Mouse (Mus musculus) midbrain, embryonic 14.5 days (tissue): ENCODE data around the gene Zfp704. TPM values are rescaled to one million over a fixed set of nuclear protein-coding genes. Genes with fewer than 3 reads are reported as not detected.

Experiments
- ATAC-seq: fragments of 200-750 bp; cut with Nextera tagmentation; 2 replicates; pipeline ENCODE4 v1.8.0; 2017; ENCODE audit warnings: moderate number of reproducible peaks, moderate library complexity; ENCODE audit not compliant: low FRiP score, low TSS enrichment
- DNase-seq: peaks from one replicate; pipeline ENCODE4 v3.0.0-alpha.2; 2015
- H3K27ac ChIP-seq: fragments of 300-500 bp; sonication (generic); replicated peaks from 2 replicates; pipeline ENCODE4 v1.5.1; 2014; ENCODE audit warnings: mild to moderate bottlenecking, low read depth, low read length, moderate library complexity
- H3K27me3 ChIP-seq: fragments of 300-500 bp; sonication (generic); 2 replicates; pipeline ENCODE4 v1.6.1; 2014; ENCODE audit warnings: low read length, control low read depth, mixed read lengths; ENCODE audit not compliant: control insufficient read depth, insufficient read depth
- H3K36me3 ChIP-seq: fragments of 300-500 bp; sonication (generic); 2 replicates; pipeline ENCODE4 v1.6.1; 2014; ENCODE audit warnings: low read length, control low read depth; ENCODE audit not compliant: control insufficient read depth, insufficient read depth
- H3K4me1 ChIP-seq: fragments of 300-500 bp; sonication (generic); 2 replicates; pipeline ENCODE4 v1.6.1; 2014; ENCODE audit warnings: mild to moderate bottlenecking, antibody characterized with exemption, low read length, control low read depth; ENCODE audit not compliant: control insufficient read depth, insufficient read depth
- H3K4me2 ChIP-seq: fragments of 300-500 bp; sonication (generic); 2 replicates; pipeline ENCODE4 v1.6.1; 2014; ENCODE audit warnings: mild to moderate bottlenecking, low read length, moderate library complexity
- H3K4me3 ChIP-seq: fragments of 300-500 bp; sonication (generic); replicated peaks from 2 replicates; pipeline ENCODE4 v1.5.1; 2014; ENCODE audit warnings: low read depth, low read length
- H3K9ac ChIP-seq: fragments of 300-500 bp; sonication (generic); replicated peaks from 2 replicates; pipeline ENCODE4 v1.6.1; 2014; ENCODE audit warnings: mild to moderate bottlenecking, low read length, moderate library complexity
- H3K9me3 ChIP-seq: fragments of 300-500 bp; sonication (generic); 2 replicates; pipeline ENCODE4 v1.6.1; 2016; ENCODE audit warnings: low read length, control low read depth, mixed read lengths; ENCODE audit not compliant: control insufficient read depth
- WGBS: fragments of 180-500 bp; shearing (Covaris S2); extraction: QIAGEN DNeasy Blood & Tissue Kit; methylation state at CpG from one replicate; pipeline ENCODE4 v1.1.7; 2014; 5-methylcytosine and 5-hydroxymethylcytosine counted together
- polyA plus RNA-seq: library from polyadenylated mRNA; unstranded; fragments of >200 nt; fragmentation: Nextera tagmentation; extraction: Ambion mirVana; gene quantifications from 2 replicates; pipeline ENCODE4 v1.2.1, GENCODE M21; 2014

Zfp704 gene
- polyA plus RNA-seq, 1 experiment from 2014 or later: 14.8 TPM

DNA sequence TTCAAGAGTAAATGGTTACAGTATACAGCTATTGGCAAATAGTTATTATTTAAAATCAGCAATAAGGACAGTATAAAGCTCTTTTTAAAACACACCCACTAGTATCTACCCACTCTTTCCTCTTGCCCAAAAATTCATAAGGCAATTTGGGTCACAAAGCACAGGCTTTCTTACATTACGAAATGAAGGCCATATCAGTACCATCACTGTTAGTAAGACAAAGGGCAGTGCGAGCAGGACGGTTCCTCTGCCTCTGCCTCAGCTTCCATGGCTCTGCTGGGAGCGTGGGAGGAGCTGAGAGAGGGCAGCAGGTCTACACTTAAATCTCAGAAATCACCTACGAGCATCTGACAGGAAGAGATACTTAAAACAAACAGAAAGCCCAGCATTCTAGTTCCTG is 53.7 kb downstream of the Zfp704 start:
- no peak overlapping the region for H3K9ac ChIP-seq
- H3K27ac ChIP-seq: no peak overlapping the region
- H3K9me3 ChIP-seq: no peaks in the 10 kb centered on the region
- H3K4me2 ChIP-seq: no peak overlapping the region
- no peaks in the 10 kb centered on the region for H3K4me1 ChIP-seq
- no peak overlapping the region for H3K4me3 ChIP-seq
- H3K36me3 ChIP-seq: no peaks in the 10 kb centered on the region
- H3K27me3 ChIP-seq: no peaks in the 10 kb centered on the region
- ATAC-seq (no peak), DNase-seq (no peak)
- 81% methylated on average over 5 of the region's 5 CpGs for WGBS

DNA sequence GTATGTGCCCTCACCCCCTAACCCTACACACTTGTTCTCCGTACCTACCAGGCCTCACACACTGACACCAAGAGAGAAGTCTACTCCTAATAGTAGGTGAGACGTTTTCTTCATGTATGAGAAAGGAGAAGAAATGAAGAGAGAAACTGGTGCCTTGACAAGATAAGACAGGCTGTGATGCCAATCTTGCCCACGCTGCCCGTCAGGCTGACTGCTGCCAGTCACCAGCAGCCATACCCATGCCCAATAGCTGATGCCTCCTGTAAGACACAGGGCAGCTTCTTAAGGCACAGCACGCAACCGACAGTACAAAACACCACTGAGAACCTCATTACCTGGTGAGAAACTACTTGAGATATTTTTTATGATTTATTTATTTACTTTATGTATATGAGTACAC is 55.0 kb downstream of the Zfp704 start:
- Histone ChIP-seq H3K36me3 (no peaks in the 10 kb centered on the region), H3K4me3 (no peak overlapping the region), H3K9me3 (no peaks in the 10 kb centered on the region), H3K4me2 (no peak overlapping the region), H3K9ac (no peak overlapping the region), H3K27me3 (no peaks in the 10 kb centered on the region), H3K4me1 (no peaks in the 10 kb centered on the region), H3K27ac (no peak overlapping the region)
- ATAC-seq: no peak
- 95% methylated on average over 6 of the region's 6 CpGs for WGBS
- DNase-seq: no peak

DNA sequence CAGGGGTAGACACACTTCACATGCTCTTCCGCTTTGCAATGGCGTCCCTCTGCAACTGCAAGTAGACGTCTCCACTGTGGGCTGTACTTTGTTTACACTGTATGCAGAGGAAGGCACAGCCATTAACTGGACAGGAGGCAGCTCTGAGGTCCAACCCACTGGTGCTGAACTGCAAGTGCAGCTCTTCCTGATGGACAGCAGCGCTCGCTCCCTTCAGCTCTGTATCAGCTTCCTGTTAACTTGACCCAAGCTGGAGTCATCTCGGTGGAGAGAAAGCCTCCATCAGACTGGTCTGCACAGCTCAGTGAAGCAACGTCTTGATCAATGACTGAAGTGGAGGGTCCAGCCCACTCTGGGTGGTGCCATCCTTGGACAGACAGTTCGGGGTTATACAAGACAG is 57.6 kb downstream of the Zfp704 start:
- Histone ChIP-seq H3K9me3 (no peaks in the 10 kb centered on the region), H3K36me3 (no peaks in the 10 kb centered on the region), H3K4me3 (no peak overlapping the region), H3K4me2 (no peak overlapping the region), H3K27ac (no peak overlapping the region), H3K9ac (no peak overlapping the region), H3K27me3 (no peaks in the 10 kb centered on the region), H3K4me1 (peaks cover under 1% of the 10 kb centered on the region; the same call in 1 of the 2 replicates)
- WGBS: 78% methylated on average over 8 of the region's 8 CpGs
- DNase-seq (no peak), ATAC-seq (no peak)

DNA sequence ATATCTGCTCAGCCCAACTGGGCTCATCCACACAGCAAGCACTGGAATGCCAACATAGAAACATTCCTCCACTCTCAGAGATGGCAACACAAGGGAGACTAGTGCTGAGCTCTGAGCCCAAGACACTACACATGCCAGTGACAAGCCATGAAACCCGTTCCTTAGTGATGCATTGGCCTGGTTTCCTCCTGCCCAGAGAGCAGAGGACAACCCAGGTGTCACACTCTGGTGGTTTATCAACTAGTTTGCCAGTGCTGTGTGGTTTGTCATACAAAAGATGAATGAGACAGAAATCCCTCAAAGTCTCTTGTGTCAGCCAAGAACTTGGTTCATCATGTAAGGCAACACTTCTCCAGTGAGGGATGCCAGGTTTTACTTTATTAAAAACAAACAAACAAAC is 59.0 kb downstream of the Zfp704 start:
- Histone ChIP-seq H3K9me3 (no peaks in the 10 kb centered on the region), H3K4me2 (no peak overlapping the region), H3K27ac (no peak overlapping the region), H3K4me1 (peaks cover 7% of the 10 kb centered on the region; the same call in 1 of the 2 replicates), H3K9ac (no peak overlapping the region), H3K36me3 (no peaks in the 10 kb centered on the region), H3K27me3 (no peaks in the 10 kb centered on the region), H3K4me3 (no peak overlapping the region)
- 84% methylated on average over 1 of the region's 1 CpGs for WGBS
- ATAC-seq (no peak), DNase-seq (no peak)

DNA sequence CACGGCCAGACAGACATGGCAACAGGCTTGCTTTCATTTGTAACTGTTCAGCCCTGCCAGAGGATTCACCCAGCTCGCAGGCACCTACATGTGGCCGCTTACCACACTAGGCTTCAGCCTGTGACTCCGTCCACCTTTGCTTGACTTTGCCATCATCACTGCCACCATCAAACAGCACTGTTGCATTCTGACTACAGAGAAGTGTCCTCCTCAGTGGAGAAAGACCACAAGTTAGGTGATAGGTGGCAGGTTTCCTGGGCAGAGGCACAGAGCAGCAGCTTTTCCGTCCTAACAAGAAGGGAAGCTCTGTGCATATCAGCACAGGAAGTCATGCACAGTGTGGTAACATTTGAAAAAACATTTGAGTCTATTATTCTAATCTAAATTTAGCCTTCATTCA is 60.1 kb downstream of the Zfp704 start:
- Histone ChIP-seq H3K4me3 (no peak overlapping the region), H3K27ac (no peak overlapping the region), H3K9me3 (no peaks in the 10 kb centered on the region), H3K9ac (no peak overlapping the region), H3K4me1 (peaks cover 10% of the 10 kb centered on the region; the same call in 1 of the 2 replicates), H3K27me3 (no peaks in the 10 kb centered on the region), H3K4me2 (no peak overlapping the region), H3K36me3 (no peaks in the 10 kb centered on the region)
- WGBS: 92% methylated on average over 5 of the region's 5 CpGs
- no peak for ATAC-seq
- DNase-seq: no peak

DNA sequence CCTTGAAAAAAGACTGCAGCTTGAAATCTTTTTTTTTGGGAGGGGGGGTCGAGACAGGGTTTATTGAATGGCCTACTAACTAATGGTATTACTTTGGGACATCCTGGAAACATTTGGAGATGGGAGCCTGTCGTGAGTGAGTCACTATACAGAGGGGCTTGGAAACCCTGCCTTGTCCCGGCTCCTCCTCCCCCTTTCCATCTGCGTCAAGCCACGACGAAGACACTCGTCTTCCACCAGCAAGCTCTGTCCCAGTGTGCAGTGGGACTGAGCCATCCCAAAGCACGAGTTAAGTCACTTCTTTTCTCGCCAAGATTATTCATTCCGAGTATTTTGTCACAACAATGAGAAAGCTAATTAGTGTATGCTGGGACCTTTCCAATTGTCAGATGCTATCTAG is 61.7 kb downstream of the Zfp704 start:
- Histone ChIP-seq H3K27me3 (no peaks in the 10 kb centered on the region), H3K9me3 (no peaks in the 10 kb centered on the region), H3K36me3 (no peaks in the 10 kb centered on the region), H3K27ac (no peak overlapping the region), H3K4me1 (peaks cover 13% of the 10 kb centered on the region; the same call in 1 of the 2 replicates), H3K9ac (no peak overlapping the region), H3K4me2 (no peak overlapping the region), H3K4me3 (no peak overlapping the region)
- ATAC-seq (no peak), DNase-seq (no peak)
- 49% methylated on average over 10 of the region's 10 CpGs for WGBS

DNA sequence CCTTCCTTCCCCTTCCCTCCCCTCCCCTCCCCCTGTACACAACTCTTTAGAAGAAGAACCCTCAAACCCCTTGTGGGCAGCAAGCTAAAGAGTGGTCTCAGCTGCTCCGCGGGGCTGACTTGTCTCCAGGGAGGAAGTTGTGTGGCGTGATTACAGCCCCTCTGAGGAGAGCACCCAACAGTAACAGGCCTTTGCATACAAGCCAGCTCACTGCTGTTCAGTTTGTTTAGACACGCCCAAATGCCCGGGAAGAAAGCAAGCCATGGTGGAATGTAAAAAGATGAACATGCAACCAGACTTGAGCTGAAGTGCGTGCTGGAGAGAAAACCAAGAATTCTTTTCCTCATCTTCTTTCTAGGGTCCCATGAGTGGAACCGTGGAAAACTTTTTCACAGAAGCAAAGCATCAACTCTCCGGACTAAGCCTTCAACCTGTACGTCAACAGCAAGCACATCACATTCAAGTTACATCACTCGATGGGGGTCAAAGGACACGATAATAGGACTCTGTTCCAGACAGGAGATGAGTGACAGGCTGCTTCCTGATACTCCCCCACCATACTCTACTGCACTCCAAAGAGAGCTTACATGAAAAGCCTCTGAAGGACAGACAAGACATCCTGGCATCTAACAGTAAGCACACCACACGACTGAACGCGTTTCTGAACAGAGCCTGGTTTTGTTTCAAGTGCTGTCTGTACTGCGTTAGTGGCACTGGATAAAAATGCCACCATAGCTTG is 62.8 kb downstream of the Zfp704 start:
- no peaks in the 10 kb centered on the region for H3K27me3 ChIP-seq
- no peak overlapping the region for H3K4me2 ChIP-seq
- H3K27ac ChIP-seq: no peak overlapping the region
- DNase-seq (no peak), ATAC-seq (0 out of 2 replicates have a peak, but pooled peaks have one; percentile 15)
- H3K9ac ChIP-seq: no peak overlapping the region
- WGBS: 49% methylated on average over 15 of the region's 15 CpGs
- H3K4me3 ChIP-seq: no peak overlapping the region
- H3K4me1 ChIP-seq: peaks cover 13% of the 10 kb centered on the region; the same call in 1 of the 2 replicates
- H3K9me3 ChIP-seq: no peaks in the 10 kb centered on the region
- no peaks in the 10 kb centered on the region for H3K36me3 ChIP-seq

DNA sequence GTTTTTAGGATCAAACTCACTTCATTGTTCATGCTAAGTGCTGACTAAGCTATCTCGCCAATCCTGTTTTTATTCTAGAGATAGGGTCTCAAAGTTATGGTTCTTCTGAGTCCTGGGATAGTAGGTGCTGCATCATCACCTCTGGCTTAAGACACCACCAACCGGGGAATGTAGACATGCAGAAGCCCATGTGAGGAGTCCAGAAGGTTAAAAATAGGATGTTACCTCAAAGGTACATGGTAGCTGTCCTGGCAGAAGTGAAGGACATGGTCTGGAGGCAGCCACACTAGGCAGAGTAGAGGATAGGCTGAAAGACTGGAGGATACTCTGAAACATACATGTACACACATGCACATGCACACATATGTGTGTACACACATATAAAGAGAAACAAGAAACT is 65.5 kb downstream of the Zfp704 start:
- H3K4me1 ChIP-seq: peaks cover 13% of the 10 kb centered on the region; the same call in 1 of the 2 replicates
- H3K4me2 ChIP-seq: no peak overlapping the region
- H3K9me3 ChIP-seq: no peaks in the 10 kb centered on the region
- DNase-seq (no peak), ATAC-seq (no peak)
- no peak overlapping the region for H3K27ac ChIP-seq
- H3K9ac ChIP-seq: no peak overlapping the region
- H3K4me3 ChIP-seq: no peak overlapping the region
- H3K27me3 ChIP-seq: no peaks in the 10 kb centered on the region
- H3K36me3 ChIP-seq: no peaks in the 10 kb centered on the region
- WGBS: 93% methylated on average over 2 of the region's 2 CpGs

DNA sequence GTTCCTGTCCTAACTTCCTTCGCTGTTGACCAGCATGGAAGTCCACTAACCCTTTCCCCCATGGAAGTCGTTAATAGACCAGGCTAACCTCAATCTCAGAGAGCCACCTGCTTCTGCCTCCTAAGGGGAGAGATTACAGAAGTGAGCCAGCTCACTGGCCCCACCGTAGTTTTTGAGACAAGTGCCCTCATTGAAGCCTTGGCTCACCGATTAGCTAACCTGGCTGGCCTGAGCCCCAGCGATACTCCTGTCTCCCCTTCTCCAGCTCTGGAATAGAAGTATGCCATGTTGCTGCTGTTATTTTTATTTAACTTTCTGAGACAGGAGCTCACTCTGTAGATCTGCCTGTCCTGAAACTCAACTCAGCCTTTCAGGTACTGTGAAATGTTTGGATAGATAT is 66.0 kb downstream of the Zfp704 start:
- no peak overlapping the region for H3K4me3 ChIP-seq
- ATAC-seq (no peak), DNase-seq (no peak)

More for the DNA sequence above, 66.0 kb downstream of the Zfp704 start:
- 87% methylated on average over 5 of the region's 5 CpGs for WGBS
- peaks cover 13% of the 10 kb centered on the region; the same call in 1 of the 2 replicates for H3K4me1 ChIP-seq
- no peaks in the 10 kb centered on the region for H3K27me3 ChIP-seq
- no peaks in the 10 kb centered on the region for H3K9me3 ChIP-seq
- no peak overlapping the region for H3K27ac ChIP-seq
- no peak overlapping the region for H3K9ac ChIP-seq
- H3K4me2 ChIP-seq: no peak overlapping the region
- no peaks in the 10 kb centered on the region for H3K36me3 ChIP-seq
